Mouse (Mus musculus) kidney, postnatal 10 days (tissue): ENCODE results near the gene Abhd5.

Source experiments
- DNase-seq: peaks from one replicate; pipeline ENCODE4 v3.0.0; 2021; ENCODE audit warnings: mixed read lengths

Gene Abhd5

DNA sequence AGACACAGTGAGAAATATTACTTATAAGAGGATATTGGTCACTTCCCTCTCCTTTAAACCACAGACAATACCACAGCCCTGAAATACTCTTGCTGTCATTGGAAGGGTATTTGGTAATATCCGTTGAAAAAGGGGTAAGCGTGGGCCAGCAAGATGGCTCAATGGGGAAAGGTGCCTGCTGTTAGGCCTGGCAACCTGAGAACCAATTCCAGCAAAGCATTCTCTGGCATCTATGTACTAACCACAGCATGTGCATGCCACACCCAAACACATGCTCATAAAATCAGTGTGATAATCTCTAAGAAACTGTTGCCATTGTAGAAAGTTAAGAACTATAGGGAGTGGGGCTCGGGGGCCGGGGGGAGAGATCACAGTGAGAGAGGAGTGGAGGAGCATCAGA is 2.1 kb upstream of the Abhd5 start:
- DNase-seq: no peak

DNA sequence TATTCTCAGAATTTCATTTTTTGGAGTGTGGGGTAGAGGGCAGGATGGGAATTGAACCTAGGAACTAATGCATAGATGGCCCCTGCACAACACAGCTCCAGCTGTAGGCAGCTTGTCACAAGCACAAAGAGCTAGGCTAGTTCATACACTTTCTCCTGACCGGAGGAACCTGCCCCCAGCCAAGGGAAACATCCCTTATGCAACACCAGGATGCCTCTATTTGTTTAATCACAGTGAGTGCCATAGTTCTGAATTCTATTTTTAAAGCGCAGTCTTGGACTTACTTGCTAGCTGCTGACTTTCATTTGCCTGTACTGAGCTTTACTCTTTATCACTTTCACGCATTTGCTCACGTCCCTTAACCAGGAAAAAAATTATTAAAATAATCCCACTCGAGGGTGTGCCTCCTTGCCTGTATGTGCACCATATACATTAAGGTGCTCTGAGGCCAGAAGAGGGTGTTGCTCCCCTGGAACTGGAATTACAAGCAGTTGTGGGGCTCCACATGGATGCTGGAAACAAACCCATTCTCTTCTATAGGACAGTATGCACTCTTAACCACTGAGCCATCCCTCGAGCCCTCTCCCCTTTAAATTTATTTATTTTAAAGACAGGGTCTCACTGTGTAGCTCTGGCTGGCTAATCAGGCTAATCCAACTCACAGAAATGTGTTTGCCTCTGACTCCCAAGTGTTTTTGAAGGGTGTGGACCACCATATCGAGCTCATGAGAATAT is 845 bp upstream of the Abhd5 start:
- DNase-seq: no peak

GRCm38 (mm10) chr9:122352025-122352392 is 601 bp downstream of the Abhd5 start:
- DNase-seq: no peak

DNA sequence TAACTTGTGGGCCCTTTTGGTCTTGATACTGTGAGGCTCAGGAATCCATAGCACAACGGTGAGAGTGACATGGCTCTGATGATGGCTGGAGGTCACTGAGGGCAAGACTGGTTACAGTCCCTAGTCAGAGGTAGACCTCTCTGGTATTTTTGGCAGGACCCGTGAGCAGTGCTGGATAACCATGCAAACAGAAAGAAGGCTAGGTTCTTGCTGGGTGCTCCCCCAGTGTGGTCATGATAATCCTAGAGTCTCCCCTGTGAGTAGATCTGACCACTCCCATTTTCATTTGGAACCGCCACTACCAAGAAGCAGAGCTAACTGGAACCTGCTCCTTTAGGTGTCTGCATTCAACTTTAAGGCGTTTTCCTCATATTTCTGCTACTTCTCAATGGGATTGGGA is 1.5 kb downstream of the Abhd5 start:
- no peak for DNase-seq

- DNase-seq: no peak
Measured at GRCm38 (mm10) chr9:122354240-122354639, 2.8 kb downstream of the Abhd5 start.

DNA sequence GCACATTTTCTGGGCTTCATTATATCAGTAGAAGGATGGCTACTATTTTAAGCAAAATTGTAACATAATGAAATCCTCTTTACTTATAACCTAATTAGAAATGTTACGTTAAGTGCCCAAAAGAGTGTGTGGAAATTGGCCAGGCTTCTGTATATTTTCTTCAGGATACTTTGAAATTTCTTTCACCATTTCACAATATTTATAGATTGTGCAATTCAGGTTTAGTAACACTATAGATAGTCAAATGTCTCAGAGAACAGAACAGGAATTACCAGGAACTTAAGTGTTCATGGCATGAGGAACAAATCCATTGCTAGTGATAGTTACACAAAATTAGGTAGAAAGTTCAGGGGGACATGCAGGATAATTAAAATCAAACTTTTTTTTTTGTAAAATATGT is 5.7 kb downstream of the Abhd5 start:
- no peak for DNase-seq

- no peak for DNase-seq
Measured at GRCm38 (mm10) chr9:122357626-122358025, 6.2 kb downstream of the Abhd5 start.

- no peak for DNase-seq
Measured at GRCm38 (mm10) chr9:122364171-122364570, 12.8 kb downstream of the Abhd5 start.

DNA sequence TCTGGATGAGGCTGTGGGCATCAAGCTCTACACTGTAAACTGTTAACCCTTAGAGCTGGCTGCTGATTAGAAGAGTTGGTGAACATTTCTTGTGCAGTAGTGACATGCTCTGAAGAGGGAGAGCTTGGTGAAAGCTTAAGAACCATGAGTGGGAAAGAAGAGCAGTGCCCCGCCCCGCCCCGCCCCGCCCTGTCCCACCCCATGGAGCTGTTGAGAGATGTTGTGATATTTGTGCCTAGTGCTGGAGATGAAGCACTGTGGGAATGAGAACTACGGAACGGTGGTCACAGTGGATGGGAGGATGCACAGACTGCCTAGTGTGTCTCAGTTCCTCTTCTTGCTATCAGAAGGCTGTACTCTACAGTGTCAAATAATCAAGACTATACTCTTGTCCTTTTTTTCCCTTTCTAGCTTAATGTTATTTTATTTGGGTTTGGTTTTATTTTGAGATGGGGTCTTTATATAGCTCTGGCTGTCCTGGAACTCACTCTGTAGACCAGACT is 18.9 kb downstream of the Abhd5 start:
- no peak for DNase-seq

DNA sequence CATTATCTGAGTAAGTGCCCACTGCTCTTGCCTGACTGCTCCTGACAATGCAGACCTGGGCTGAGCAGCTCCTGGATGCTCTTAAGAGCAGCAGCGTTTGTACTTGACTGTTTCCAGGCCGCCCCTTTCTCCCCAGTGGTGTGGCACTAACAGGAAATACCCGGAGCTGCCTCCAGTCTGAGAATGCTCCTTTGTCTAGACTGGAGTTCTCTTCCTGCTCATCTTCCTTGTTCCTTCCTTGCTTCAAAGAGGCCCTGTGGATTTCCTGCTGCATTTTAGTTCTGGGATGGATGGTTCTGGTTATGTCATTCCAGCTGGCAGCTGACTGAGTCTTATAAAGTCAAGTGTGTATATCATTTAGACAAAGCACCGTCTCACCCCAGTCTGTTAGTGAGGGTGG is 21.1 kb downstream of the Abhd5 start:
- DNase-seq: peak; percentile 26

DNA sequence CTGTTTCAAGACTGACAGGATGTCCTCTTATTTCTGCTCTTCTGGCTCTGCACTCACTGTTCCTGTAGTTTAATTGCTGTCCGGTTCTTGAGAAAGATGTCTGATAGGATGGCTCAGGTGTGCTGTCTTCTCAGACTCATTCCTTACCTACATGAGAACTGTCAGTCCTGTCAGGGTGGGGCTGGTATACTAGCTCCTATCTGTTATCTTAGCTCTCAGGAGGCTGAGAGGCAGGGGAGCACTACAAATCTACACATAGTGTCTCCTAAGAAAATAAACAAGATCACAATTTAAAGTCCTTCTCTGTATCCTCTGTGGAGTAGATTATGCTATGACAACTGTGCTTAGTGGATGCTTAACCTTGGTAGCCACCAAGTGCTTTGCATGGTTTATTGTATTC is 21.6 kb downstream of the Abhd5 start:
- DNase-seq: no peak

GRCm38 (mm10) chr9:122378986-122379385 is 27.6 kb downstream of the Abhd5 start:
- no peak for DNase-seq

GRCm38 (mm10) chr9:122380959-122381358 is 29.6 kb downstream of the Abhd5 start:
- DNase-seq: no peak

DNA sequence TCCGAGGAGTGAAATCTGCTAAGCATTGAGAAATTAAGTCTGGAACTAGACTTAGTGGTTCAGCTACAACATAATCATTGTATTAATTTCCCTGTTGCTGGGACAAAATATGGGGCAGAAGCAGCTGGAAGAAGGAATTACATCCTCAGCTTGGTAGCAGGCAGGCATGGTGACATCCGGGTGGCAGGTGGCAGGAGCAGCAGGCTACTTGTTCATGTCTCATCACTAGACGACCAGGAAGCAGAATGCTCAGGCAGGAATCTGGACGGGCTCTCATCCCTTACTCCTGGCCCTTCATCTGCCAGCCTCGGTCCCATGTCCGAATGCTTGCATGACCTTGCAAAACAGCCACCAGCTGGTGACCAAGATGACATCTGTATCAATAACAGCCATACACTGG is 30.6 kb downstream of the Abhd5 start:
- DNase-seq: no peak

- no peak for DNase-seq
Measured at GRCm38 (mm10) chr9:122386015-122386414, 34.6 kb downstream of the Abhd5 start.

GRCm38 (mm10) chr9:122389287-122389920 is 38.0 kb downstream of the Abhd5 start:
- DNase-seq: no peak

GRCm38 (mm10) chr9:122395816-122396215 is 44.4 kb downstream of the Abhd5 start:
- no peak for DNase-seq

DNA sequence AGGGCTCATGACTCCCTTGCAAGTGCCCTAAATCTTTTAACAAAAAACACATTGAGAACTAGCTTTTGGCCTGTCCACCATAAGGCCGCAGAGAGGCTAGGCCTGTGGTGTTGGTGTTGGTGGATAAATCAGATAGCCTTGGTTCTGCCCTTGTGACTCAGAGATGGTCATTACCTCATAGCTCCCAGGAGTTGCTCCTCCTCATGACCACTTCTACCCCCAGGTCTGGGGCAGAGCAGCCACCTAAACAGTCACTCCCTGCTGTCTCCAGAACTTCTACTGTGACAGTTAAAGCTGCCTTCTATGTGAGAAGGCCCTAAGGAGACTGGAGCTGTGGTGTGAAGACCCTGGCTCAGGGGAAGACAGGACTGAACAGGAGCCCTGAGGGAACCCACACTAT is 45.7 kb downstream of the Abhd5 start:
- DNase-seq: no peak

- DNase-seq: no peak
Measured at GRCm38 (mm10) chr9:122398746-122399145, 47.3 kb downstream of the Abhd5 start.

DNA sequence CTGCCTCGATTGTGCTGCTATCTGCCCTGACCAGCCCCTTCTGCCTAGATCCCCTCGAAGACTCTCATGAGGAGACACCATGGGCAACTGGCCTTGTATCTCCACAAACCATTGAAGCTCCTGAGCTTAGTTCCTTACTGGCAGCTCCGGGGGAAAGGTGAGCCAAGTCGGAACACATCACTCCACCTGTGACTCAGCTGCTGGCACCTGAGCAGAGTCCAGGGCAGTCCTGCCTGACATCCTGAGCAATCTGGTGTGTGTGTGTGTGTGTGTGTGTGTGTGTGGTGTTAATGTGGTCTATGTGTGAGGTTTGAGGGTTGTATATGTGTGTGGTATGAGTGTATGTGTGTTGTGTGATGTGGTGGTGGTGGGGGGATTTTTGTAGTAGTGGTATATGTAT is 49.8 kb downstream of the Abhd5 start:
- no peak for DNase-seq

- no peak for DNase-seq
Measured at GRCm38 (mm10) chr9:122410437-122411175, 59.2 kb downstream of the Abhd5 start.

DNA sequence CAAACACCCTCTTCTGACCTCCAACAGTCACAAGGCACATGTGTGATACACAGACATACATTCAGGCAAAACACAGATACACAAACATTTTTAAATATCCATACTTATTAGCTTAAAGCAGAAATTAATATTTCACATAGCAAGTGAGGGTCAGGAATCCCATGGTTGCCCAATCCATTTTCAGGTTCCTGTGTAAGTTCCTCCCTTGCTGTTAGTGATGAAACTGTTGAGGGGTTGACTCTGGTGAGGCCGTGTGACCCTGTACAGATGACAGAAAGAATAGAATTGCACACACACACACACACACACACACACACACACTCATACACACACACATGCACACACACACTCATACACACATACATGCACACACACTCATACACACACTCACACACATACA is 63.2 kb downstream of the Abhd5 start:
- DNase-seq: no peak

- DNase-seq: no peak
Measured at GRCm38 (mm10) chr9:122415056-122415775, 63.8 kb downstream of the Abhd5 start.
